Mouse (Mus musculus) CH12.LX (cell line): ENCODE results near the gene Gnat1.

Source experiments
- CTCF ChIP-seq, 2 experiments: IDR thresholded peaks in 1 of 2; conservative IDR thresholded peaks in 1 of 2; 2 replicates each; pipeline ENCODE4 v1.5.1; 2011 to 2012; ENCODE audit warnings: low read depth in 2 of 2, low read length in 2 of 2, improper control_type of control experiment in 1 of 2, inconsistent platforms in 1 of 2, mild to moderate bottlenecking in 1 of 2, moderate library complexity in 1 of 2
- ELF1 ChIP-seq: IDR thresholded peaks from 2 replicates; pipeline ENCODE4 v1.6.1; 2014; ENCODE audit warnings: low read depth, mild to moderate bottlenecking, inconsistent platforms, low read length, improper control_type of control experiment
- EP300 ChIP-seq: IDR thresholded peaks from 2 replicates; pipeline ENCODE4 v1.6.1; 2011; ENCODE audit warnings: low read length, improper control_type of control experiment
- ETS1 ChIP-seq: conservative IDR thresholded peaks from 2 replicates; pipeline ENCODE4 v1.6.1; 2012; ENCODE audit warnings: low read depth, mild to moderate bottlenecking, inconsistent platforms, low read length, improper control_type of control experiment, moderate library complexity
- POLR2A ChIP-seq: IDR thresholded peaks from 2 replicates; pipeline ENCODE4 v1.6.1; 2011; ENCODE audit warnings: low read depth, mild to moderate bottlenecking, improper control_type of control experiment, low read length
- RAD21 ChIP-seq: IDR thresholded peaks from 2 replicates; pipeline ENCODE4 v1.6.1; 2011; ENCODE audit warnings: low read depth, mild to moderate bottlenecking, low read length, improper control_type of control experiment, moderate library complexity
- RCOR1 ChIP-seq: conservative IDR thresholded peaks from 2 replicates; pipeline ENCODE4 v1.6.1; 2012; ENCODE audit warnings: low read depth, mild to moderate bottlenecking, inconsistent platforms, low read length, improper control_type of control experiment

- TF ChIP-seq RAD21 (no peak), RCOR1 (no peak), ELF1 (no peak), ETS1 (no peak), EP300 (no peak), POLR2A (no peak), CTCF (conservative IDR thresholded peaks at IDR 0.05 in 1 of 2, IDR thresholded peaks at IDR 0.05 in 1 of 2; ENCODE audit: low read depth in 2 of 2, low read length in 2 of 2) (no peak)
These were observed 24.9 kb downstream of the Gnat1 start for GRCm38 (mm10) chr9:107654585-107654984.
